Mouse (Mus musculus): ENCODE results near the gene Myo18b.

Myo18b gene

GRCm38 (mm10) chr5:112895674-112896654 lies at the start of gene Myo18b:
Gene Myo18b, minus strand, starts transcription at chr5:112896362.
- DNase-seq (ENCODE audit: low read depth, low spot score): peak; percentile 92

- no peak for DNase-seq (ENCODE audit: low read depth, low spot score)
These were observed 49.8 kb upstream of the Myo18b start for GRCm38 (mm10) chr5:112945925-112946324.

- DNase-seq (ENCODE audit: low read depth, low spot score): no peak
These were observed 46.1 kb upstream of the Myo18b start for GRCm38 (mm10) chr5:112942244-112942643.

GRCm38 (mm10) chr5:112941001-112941400 lies 44.8 kb upstream of the Myo18b start:
- peak; percentile 38 for DNase-seq (ENCODE audit: low read depth, low spot score)

- DNase-seq (ENCODE audit: low read depth, low spot score): no peak
These were observed 40.5 kb upstream of the Myo18b start for GRCm38 (mm10) chr5:112936632-112937031.

GRCm38 (mm10) chr5:112935436-112935835 lies 39.3 kb upstream of the Myo18b start:
- no peak for DNase-seq (ENCODE audit: low read depth, low spot score)

GRCm38 (mm10) chr5:112932878-112933567 lies 36.9 kb upstream of the Myo18b start:
- DNase-seq (ENCODE audit: low read depth, low spot score): no peak

GRCm38 (mm10) chr5:112931901-112932300 lies 35.7 kb upstream of the Myo18b start:
- no peak for DNase-seq (ENCODE audit: low read depth, low spot score)

GRCm38 (mm10) chr5:112928201-112928881 lies 32.2 kb upstream of the Myo18b start:
- no peak for DNase-seq (ENCODE audit: low read depth, low spot score)

GRCm38 (mm10) chr5:112925422-112925821 lies 29.3 kb upstream of the Myo18b start:
- peak; percentile 62 for DNase-seq (ENCODE audit: low read depth, low spot score)

- DNase-seq (ENCODE audit: low read depth, low spot score): no peak
These were observed 28.6 kb upstream of the Myo18b start for GRCm38 (mm10) chr5:112924806-112925205.

GRCm38 (mm10) chr5:112923841-112924240 lies 27.7 kb upstream of the Myo18b start:
- no peak for DNase-seq (ENCODE audit: low read depth, low spot score)

GRCm38 (mm10) chr5:112921914-112922313 lies 25.8 kb upstream of the Myo18b start:
- DNase-seq (ENCODE audit: low read depth, low spot score): no peak

- DNase-seq (ENCODE audit: low read depth, low spot score): no peak
These were observed 14.2 kb upstream of the Myo18b start for GRCm38 (mm10) chr5:112910381-112910780.

- peak; percentile 91 for DNase-seq (ENCODE audit: low read depth, low spot score)
These were observed 12.0 kb upstream of the Myo18b start for GRCm38 (mm10) chr5:112908169-112908614.

GRCm38 (mm10) chr5:112907504-112907903 lies 11.3 kb upstream of the Myo18b start:
- no peak for DNase-seq (ENCODE audit: low read depth, low spot score)

- DNase-seq (ENCODE audit: low read depth, low spot score): no peak
These were observed 2.6 kb downstream of the Myo18b start for GRCm38 (mm10) chr5:112893462-112894060.

- DNase-seq (ENCODE audit: low read depth, low spot score): no peak
These were observed 3.8 kb downstream of the Myo18b start for GRCm38 (mm10) chr5:112892411-112892810.

GRCm38 (mm10) chr5:112888651-112889050 lies 7.5 kb downstream of the Myo18b start:
- DNase-seq (ENCODE audit: low read depth, low spot score): no peak

GRCm38 (mm10) chr5:112886687-112887491 lies 9.3 kb downstream of the Myo18b start:
- DNase-seq (ENCODE audit: low read depth, low spot score): peak; percentile 88
